Mouse (Mus musculus) 3T3-L1 (cell line): ENCODE data around the gene Bclaf3.

Experiments
- DNase-seq: peaks from one replicate; pipeline ENCODE4 v3.0.0-alpha.2; 2015; ENCODE audit warnings: low read depth, low spot score

Bclaf3 gene

GRCm38 (mm10) chrX:159626907-159627587 is 100.6 kb downstream of the Bclaf3 start, which contains the start of gene Sh3kbp1:
Sh3kbp1 (plus strand) TSS chrX:159627272.
- peak; percentile 72 for DNase-seq

DNA sequence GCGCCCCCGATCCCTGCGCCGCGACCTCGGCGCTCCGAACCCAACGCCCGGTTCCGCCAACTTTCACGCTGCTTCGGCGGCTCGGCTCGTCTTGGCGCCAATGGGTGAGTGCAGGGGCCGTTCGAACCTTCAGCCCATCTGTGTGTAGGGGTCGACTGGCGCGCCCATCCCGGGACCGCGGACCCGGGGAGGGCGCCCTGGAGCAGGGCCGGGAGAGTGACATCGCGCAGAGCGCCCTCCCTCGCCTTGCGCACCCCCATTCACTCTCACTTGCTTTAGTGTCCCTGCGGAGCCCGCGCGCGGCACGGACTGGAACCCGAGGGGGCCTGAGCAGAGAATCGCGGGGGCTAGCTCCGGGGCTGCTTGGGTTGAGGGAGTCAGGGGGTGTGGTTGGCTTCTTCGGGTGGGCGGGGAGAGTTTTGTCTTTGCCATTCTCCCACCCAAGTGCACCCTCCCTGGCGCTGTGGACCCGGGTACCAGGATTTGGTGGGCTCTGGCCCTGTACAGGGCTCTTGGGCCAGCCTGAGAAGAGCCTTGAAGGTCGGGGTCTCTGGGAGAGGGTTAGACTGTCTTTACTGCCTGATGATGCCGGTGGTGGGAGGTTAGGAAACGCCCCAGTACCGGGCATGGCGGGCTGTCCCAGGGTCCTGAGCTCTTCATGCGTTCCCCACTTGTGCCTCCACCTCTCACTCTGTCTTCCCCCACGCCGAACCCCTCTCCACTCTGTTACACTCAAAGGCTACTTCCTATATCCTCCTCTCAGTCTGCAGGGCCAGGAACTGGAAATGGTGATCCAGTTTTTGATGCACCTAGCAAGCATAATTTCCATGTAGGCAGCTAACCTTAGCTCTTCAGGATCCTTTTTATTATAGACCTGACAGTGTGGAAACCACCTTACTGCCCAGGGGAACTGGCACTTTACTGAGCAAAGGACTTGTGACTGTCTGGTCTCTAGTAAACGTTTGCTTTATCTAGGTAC is 101.4 kb downstream of the Bclaf3 start:
- peak; percentile 21 for DNase-seq

DNA sequence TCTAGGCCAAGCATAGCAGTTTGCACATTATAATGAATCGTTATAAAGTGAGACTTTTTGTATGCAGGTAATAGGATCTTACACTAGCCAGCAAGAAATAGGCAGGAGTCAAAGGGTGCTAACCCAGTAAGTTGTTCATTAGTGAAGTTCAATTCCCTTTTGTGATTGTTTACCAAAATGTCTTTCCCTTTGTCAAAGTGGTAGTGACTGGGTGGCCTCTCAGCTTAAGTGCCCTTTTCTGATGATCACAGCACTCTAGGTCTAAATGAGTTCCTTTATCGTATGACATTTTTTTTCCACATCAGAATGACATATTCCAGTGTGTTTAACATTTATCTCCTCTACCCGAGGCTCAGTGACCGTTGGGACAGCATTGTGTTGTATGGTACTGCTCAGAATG is 102.1 kb downstream of the Bclaf3 start:
- no peak for DNase-seq

DNA sequence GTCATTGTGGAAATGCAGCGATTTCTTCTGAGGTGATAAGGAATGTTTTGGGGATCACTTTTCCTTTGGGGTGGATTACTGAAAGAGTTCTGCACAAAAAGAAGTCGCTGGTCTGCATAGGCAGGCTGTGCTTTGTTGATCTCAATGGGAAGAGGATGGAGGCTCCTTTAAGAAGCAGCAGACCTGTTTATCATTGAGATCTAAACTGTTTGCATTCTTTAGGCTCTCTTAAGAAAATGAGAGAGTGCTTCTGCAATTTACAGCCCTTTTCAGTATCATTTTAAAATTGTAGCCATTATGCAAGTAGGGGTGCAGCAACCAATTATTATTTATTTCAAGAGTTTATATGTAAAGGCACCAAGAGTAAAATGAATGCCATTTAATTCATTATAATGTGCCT is 102.7 kb downstream of the Bclaf3 start:
- no peak for DNase-seq

DNA sequence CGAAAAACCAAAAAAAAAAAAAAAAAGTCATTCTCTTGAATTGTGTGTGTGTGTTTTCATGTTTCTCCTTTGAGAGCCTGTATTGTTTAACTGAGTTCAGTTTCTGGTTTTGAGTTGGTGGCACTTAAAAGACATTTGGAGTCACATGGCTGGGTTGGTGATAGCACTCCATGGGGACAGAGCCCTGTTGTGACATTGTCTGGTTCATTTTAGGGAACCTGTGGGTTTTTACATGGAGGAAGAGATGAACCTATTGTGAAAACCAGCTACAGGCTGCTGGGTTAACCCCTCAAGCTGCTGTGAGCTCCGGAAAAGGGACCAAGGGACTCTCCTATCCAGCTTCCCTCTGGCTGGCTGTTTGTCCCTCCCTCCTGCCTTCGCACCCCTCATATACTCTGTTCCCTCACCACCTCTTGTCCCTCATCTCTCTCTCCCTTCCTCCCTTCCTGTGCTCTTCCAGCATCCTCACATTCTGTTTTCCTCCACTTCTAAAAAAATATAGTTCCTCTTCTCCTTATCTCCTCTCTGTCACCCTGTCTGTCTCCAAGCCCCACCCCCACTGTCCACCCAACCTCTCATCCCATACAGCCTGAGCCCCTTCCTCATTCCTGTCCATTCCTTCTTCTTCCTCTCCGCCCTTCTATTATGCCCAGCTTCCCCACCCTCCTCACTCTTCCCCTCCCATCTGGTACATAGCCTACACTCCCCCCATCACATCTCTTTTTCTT is 112.2 kb downstream of the Bclaf3 start:
- no peak for DNase-seq

DNA sequence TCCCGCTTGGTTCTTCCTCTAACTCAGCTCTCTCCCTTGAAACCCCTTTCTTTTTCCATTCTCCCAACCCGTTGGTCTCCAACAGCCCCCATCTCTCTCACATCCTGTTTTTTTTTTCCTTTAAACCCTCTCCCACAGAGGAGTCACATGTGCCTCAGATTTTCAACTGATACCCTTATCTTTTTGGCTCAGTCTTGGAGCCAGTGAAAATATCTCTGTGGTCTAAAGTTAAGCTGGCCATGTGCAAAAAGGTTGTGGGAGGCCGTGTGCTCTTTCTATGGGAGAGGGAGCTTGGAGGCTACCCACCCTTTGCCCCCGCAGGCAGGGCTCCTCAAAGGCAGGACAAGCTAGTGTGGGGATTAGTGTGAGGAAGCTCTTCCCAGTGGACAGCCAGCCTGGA is 113.5 kb downstream of the Bclaf3 start:
- no peak for DNase-seq
